Mouse (Mus musculus) ES-E14 (cell line): ENCODE measurements at regions not wholly inside any gene's neighbourhood (a gene's known extent, or its start where the extent isn't known, plus 50 kb on each side); places are given as distances from the start of the nearest gene placed in this dataset.

Source experiments
- CHD2 ChIP-seq: IDR thresholded peaks from 2 replicates; pipeline ENCODE4 v1.6.1; 2014; ENCODE audit warnings: mild to moderate bottlenecking, low read depth, low read length, inconsistent platforms
- HCFC1 ChIP-seq: IDR thresholded peaks from 2 replicates; pipeline ENCODE4 v1.6.1; 2012; ENCODE audit warnings: low read length, inconsistent platforms, borderline replicate concordance; ENCODE audit not compliant: insufficient read depth
- MAFK ChIP-seq: IDR thresholded peaks from 2 replicates; pipeline ENCODE4 v1.6.1; 2014; ENCODE audit warnings: mild to moderate bottlenecking, low read depth, low read length, inconsistent platforms; ENCODE audit not compliant: insufficient read depth
- ZC3H11A ChIP-seq: IDR thresholded peaks from 2 replicates; pipeline ENCODE4 v1.6.1; 2012; ENCODE audit warnings: low read depth, mild to moderate bottlenecking, inconsistent platforms, low read length, borderline replicate concordance
- ZNF384 ChIP-seq: IDR thresholded peaks from 2 replicates; pipeline ENCODE4 v1.6.1; 2012; ENCODE audit warnings: low read depth, low read length, inconsistent platforms

GRCm38 (mm10) chr3:3746542-3746941 is 2004.1 kb upstream of the Gm8797 start:
- TF ChIP-seq ZC3H11A (no peak), CHD2 (no peak), MAFK (no peak), ZNF384 (no peak), HCFC1 (no peak)
